Comparison of ENCODE assay signal across 10 mouse cellular contexts in genomic region chr2:25168665-25168978, GRCm38 (mm10). TPM values are rescaled to one million over a fixed set of nuclear protein-coding genes. Genes with fewer than 3 reads are reported as not detected.
A peak's percentile ranks its signal among the peaks of the same experiment; 100 is the strongest.
DNase-seq lines count a peak whose midpoint lies in the region; ATAC-seq lines count a peak whose summit lies in the region.
"Had no signal": no experiment of that assay in that cellular context is flagged by ENCODE, and none has a peak within 500 bp of the region (broad histone marks: within the 10 kb centered on the region; RNA-seq: fewer than 3 reads in every experiment).

No protein-coding gene starts in this region.

- peak overlapping the region; percentile 40 to 51 for H3K4me3 ChIP-seq in heart, embryonic 14.5 days (ENCODE audit: control insufficient read depth in 1 of 2, insufficient read depth in 1 of 2, low read depth in 1 of 2, low read length in 2 of 2)
- H3K4me3 ChIP-seq in brown adipose tissue, adult 24 weeks (ENCODE audit: insufficient read depth, low read depth, low read length): peak overlapping the region; percentile 28
- peak overlapping the region; percentile 50 for H3K4me3 ChIP-seq in hindbrain, embryonic 15.5 days
- H3K4me3 ChIP-seq in midbrain, embryonic 11.5 days (ENCODE audit: low read depth, low read length): peak overlapping the region; percentile 32; the same call in 1 of the 2 replicates

- peak overlapping the region; percentile 73 for H3K4me2 ChIP-seq in heart, embryonic 14.5 days (ENCODE audit: low read length)
- peak overlapping the region; percentile 93 for H3K4me2 ChIP-seq in hindbrain, embryonic 15.5 days
- peak overlapping the region; percentile 64 for H3K4me2 ChIP-seq in midbrain, embryonic 11.5 days

- no peaks in the 10 kb centered on the region for H3K36me3 ChIP-seq in heart, embryonic 14.5 days (ENCODE audit: control insufficient read depth, insufficient read depth, low read length)
- no peaks in the 10 kb centered on the region for H3K36me3 ChIP-seq in hindbrain, embryonic 15.5 days
- H3K36me3 ChIP-seq in midbrain, embryonic 11.5 days (ENCODE audit: control insufficient read depth, insufficient read depth, low read length): no peaks in the 10 kb centered on the region

- intact Hi-C loops in heart, postnatal 25 days (cut with DNase I): no loop called here

- no peak for ATAC-seq in heart, embryonic 14.5 days (ENCODE audit: insufficient number of reproducible peaks, insufficient read depth, low FRiP score, low read depth)
- 0 out of 2 replicates have a peak, but pooled peaks have one; percentile 5 for ATAC-seq in hindbrain, embryonic 15.5 days (ENCODE audit: low FRiP score, low read depth)
- ATAC-seq in midbrain, embryonic 11.5 days (ENCODE audit: low FRiP score): peak; percentile 52; the same call in 1 of the 2 replicates
- no peak for ATAC-seq in megakaryocyte progenitor cell, adult 5-6 weeks (replicated peaks; ENCODE audit: poor library complexity)

- H3K4me1 ChIP-seq in heart, embryonic 14.5 days (ENCODE audit: control insufficient read depth in 2 of 2, insufficient read depth in 2 of 2, low read length in 2 of 2): peaks cover 13 to 20% of the 10 kb centered on the region in 2 experiments
- H3K4me1 ChIP-seq in brown adipose tissue, adult 24 weeks (ENCODE audit: control insufficient read depth, insufficient read depth, insufficient read length, low read length): peaks cover 45% of the 10 kb centered on the region
- H3K4me1 ChIP-seq in hindbrain, embryonic 15.5 days (replicated peaks): peaks cover 33% of the 10 kb centered on the region
- H3K4me1 ChIP-seq in midbrain, embryonic 11.5 days (ENCODE audit: control insufficient read depth, insufficient read depth, low read length): peaks cover 41% of the 10 kb centered on the region

- peak overlapping the region; percentile 70 for H3K9ac ChIP-seq in heart, embryonic 14.5 days (ENCODE audit: low read length)
- no peak overlapping the region for H3K9ac ChIP-seq in hindbrain, embryonic 15.5 days
- H3K9ac ChIP-seq in midbrain, embryonic 11.5 days (ENCODE audit: low read length): peak overlapping the region; percentile 64

- H3K27me3 ChIP-seq in heart, embryonic 14.5 days (ENCODE audit: control insufficient read depth, insufficient read depth, low read length): no peaks in the 10 kb centered on the region
- no peaks in the 10 kb centered on the region for H3K27me3 ChIP-seq in hindbrain, embryonic 15.5 days
- no peaks in the 10 kb centered on the region for H3K27me3 ChIP-seq in midbrain, embryonic 11.5 days (ENCODE audit: control insufficient read depth, insufficient read depth, low read length)

- peak overlapping the region in 1 of 2 experiments; percentile 77; a peak in 2 of 4 replicates for H3K27ac ChIP-seq in heart, embryonic 14.5 days (replicated peaks in 1 of 2; ENCODE audit: control insufficient read depth in 1 of 2, insufficient read depth in 1 of 2, low read depth in 2 of 2, low read length in 2 of 2)
- H3K27ac ChIP-seq in brown adipose tissue, adult 24 weeks (replicated peaks; ENCODE audit: low read depth, low read length): peak overlapping the region; percentile 56; the same call in 1 of the 2 replicates
- peak overlapping the region; percentile 61 for H3K27ac ChIP-seq in hindbrain, embryonic 15.5 days (replicated peaks)
- H3K27ac ChIP-seq in midbrain, embryonic 11.5 days (ENCODE audit: low read depth, low read length): peak overlapping the region; percentile 91

- H3K9me3 ChIP-seq in heart, embryonic 14.5 days (ENCODE audit: control insufficient read depth, low read length): no peaks in the 10 kb centered on the region
- H3K9me3 ChIP-seq in hindbrain, embryonic 15.5 days: no peaks in the 10 kb centered on the region
- no peaks in the 10 kb centered on the region for H3K9me3 ChIP-seq in midbrain, embryonic 11.5 days (ENCODE audit: control insufficient read depth, low read length)

- 21% methylated on average over 2 of the region's 2 CpGs for WGBS in heart, embryonic 14.5 days
- WGBS in hindbrain, embryonic 15.5 days: 7% methylated on average over 2 of the region's 2 CpGs
- 6% methylated on average over 2 of the region's 2 CpGs for WGBS in midbrain, embryonic 11.5 days

- no peak for DNase-seq in heart, postnatal 25 days (ENCODE audit: low spot score)
- DNase-seq in midbrain, embryonic 11.5 days (ENCODE audit: low spot score, missing footprints): peak; percentile 96
- DNase-seq in left cerebral cortex, adult 9 months (ENCODE audit: low spot score in 2 of 2): no peak
- no peak for DNase-seq in yolk sac, embryonic 10.5 days (ENCODE audit: low spot score)

RNA-seq across cellular contexts. Expression of gene Nrarp, which starts 11.9 kb away (rescaled TPM):
- polyA plus RNA-seq in heart, embryonic 14.5 days (2014; fragmentation: Nextera tagmentation; extraction: Ambion mirVana): 11.9 and 13.9 TPM in 2 replicates
- 10 to 100 TPM in 1 of 2 experiments, 1 to 10 TPM in 1; 7.2 to 11.5 TPM for total RNA-seq in heart, postnatal 25 days (2021)
- polyA plus RNA-seq in brown adipose tissue, adult 24 weeks (2012; ENCODE audit: insufficient read depth, insufficient read length, missing spikeins): 6.4 and 7.1 TPM in 2 replicates
- polyA plus RNA-seq in hindbrain, embryonic 15.5 days (2015; fragmentation: Nextera tagmentation; extraction: Ambion mirVana): 18.9 and 20.2 TPM in 2 replicates
- 60.3 and 63.9 TPM in 2 replicates for polyA plus RNA-seq in midbrain, embryonic 11.5 days (2014; fragmentation: Nextera tagmentation; extraction: Ambion mirVana)
- 0.42 and 0.51 TPM in 2 replicates for total RNA-seq in megakaryocyte progenitor cell, adult 5-6 weeks (2015)
- total RNA-seq in megakaryocyte progenitor cell, adult 5-6 weeks (2017): 0.78 and 1.3 TPM in 2 replicates

RNA-seq across cellular contexts. Expression of gene Tor4a, which starts 28.1 kb away (rescaled TPM):
- polyA plus RNA-seq in heart, embryonic 14.5 days (2014; fragmentation: Nextera tagmentation; extraction: Ambion mirVana): 6.5 and 8.0 TPM in 2 replicates
- total RNA-seq in heart, postnatal 25 days (2021): 1 to 10 TPM; 4.1 to 4.2 TPM
- 1.8 and 6.0 TPM in 2 replicates for polyA plus RNA-seq in brown adipose tissue, adult 24 weeks (2012; ENCODE audit: insufficient read depth, insufficient read length, missing spikeins)
- polyA plus RNA-seq in hindbrain, embryonic 15.5 days (2015; fragmentation: Nextera tagmentation; extraction: Ambion mirVana): 1.9 and 2.3 TPM in 2 replicates
- polyA plus RNA-seq in midbrain, embryonic 11.5 days (2014; fragmentation: Nextera tagmentation; extraction: Ambion mirVana): 1.4 and 1.5 TPM in 2 replicates
- total RNA-seq in megakaryocyte progenitor cell, adult 5-6 weeks (2015): 11.4 and 12.5 TPM in 2 replicates
- 16.1 and 17.6 TPM in 2 replicates for total RNA-seq in megakaryocyte progenitor cell, adult 5-6 weeks (2017)

RNA-seq across cellular contexts. Expression of gene Nelfb, which starts 42.7 kb away (rescaled TPM):
- polyA plus RNA-seq in heart, embryonic 14.5 days (2014; fragmentation: Nextera tagmentation; extraction: Ambion mirVana): 58.4 and 65.9 TPM in 2 replicates
- total RNA-seq in heart, postnatal 25 days (2021): 10 to 100 TPM; 36.1 to 40.6 TPM
- polyA plus RNA-seq in brown adipose tissue, adult 24 weeks (2012; ENCODE audit: insufficient read depth, insufficient read length, missing spikeins): 15.4 and 19.0 TPM in 2 replicates
- 108 and 112 TPM in 2 replicates for polyA plus RNA-seq in hindbrain, embryonic 15.5 days (2015; fragmentation: Nextera tagmentation; extraction: Ambion mirVana)
- 96.4 and 102 TPM in 2 replicates for polyA plus RNA-seq in midbrain, embryonic 11.5 days (2014; fragmentation: Nextera tagmentation; extraction: Ambion mirVana)
- total RNA-seq in megakaryocyte progenitor cell, adult 5-6 weeks (2015): 23.7 and 28.9 TPM in 2 replicates
- 35.8 and 38.7 TPM in 2 replicates for total RNA-seq in megakaryocyte progenitor cell, adult 5-6 weeks (2017)

RNA-seq across cellular contexts. Expression of gene Stpg3, which starts 45.8 kb away (rescaled TPM):
- polyA plus RNA-seq in heart, embryonic 14.5 days (2014; fragmentation: Nextera tagmentation; extraction: Ambion mirVana): not detected in 2 replicates
- not detected for total RNA-seq in heart, postnatal 25 days (2021)
- not detected in 2 replicates for polyA plus RNA-seq in brown adipose tissue, adult 24 weeks (2012; ENCODE audit: insufficient read depth, insufficient read length, missing spikeins)
- polyA plus RNA-seq in hindbrain, embryonic 15.5 days (2015; fragmentation: Nextera tagmentation; extraction: Ambion mirVana): not detected in 2 replicates
- polyA plus RNA-seq in midbrain, embryonic 11.5 days (2014; fragmentation: Nextera tagmentation; extraction: Ambion mirVana): not detected in 2 replicates
- 0.30 TPM in 1 of 2 replicates, not detected in the other for total RNA-seq in megakaryocyte progenitor cell, adult 5-6 weeks (2015)
- 0.54 TPM in 1 of 2 replicates, not detected in the other for total RNA-seq in megakaryocyte progenitor cell, adult 5-6 weeks (2017)
- total RNA-seq: layer of hippocampus, postnatal 14 days; neutrophil, adult 5-6 weeks had no signal

RNA-seq across cellular contexts. Expression of gene Fam166a, which starts 49.9 kb away (rescaled TPM):
- 0.93 TPM in 1 of 2 replicates, not detected in the other for polyA plus RNA-seq in heart, embryonic 14.5 days (2014; fragmentation: Nextera tagmentation; extraction: Ambion mirVana)
- total RNA-seq in heart, postnatal 25 days (2021): not detected
- not detected in 2 replicates for polyA plus RNA-seq in brown adipose tissue, adult 24 weeks (2012; ENCODE audit: insufficient read depth, insufficient read length, missing spikeins)
- polyA plus RNA-seq in hindbrain, embryonic 15.5 days (2015; fragmentation: Nextera tagmentation; extraction: Ambion mirVana): 0.70 and 0.72 TPM in 2 replicates
- polyA plus RNA-seq in midbrain, embryonic 11.5 days (2014; fragmentation: Nextera tagmentation; extraction: Ambion mirVana): 0.94 TPM in 1 of 2 replicates, not detected in the other
- not detected in 2 replicates for total RNA-seq in megakaryocyte progenitor cell, adult 5-6 weeks (2015)
- not detected in 2 replicates for total RNA-seq in megakaryocyte progenitor cell, adult 5-6 weeks (2017)
- total RNA-seq: layer of hippocampus, postnatal 14 days; neutrophil, adult 5-6 weeks had no signal

Comparison
In these comparisons a context has a peak if more than half of its experiments do, and no peak if none do; other contexts are left out.
1. ATAC-seq: peak in hindbrain, embryonic 15.5 days (single experiment) and midbrain, embryonic 11.5 days (single experiment); none in heart, embryonic 14.5 days (single experiment) and megakaryocyte progenitor cell, adult 5-6 weeks (single experiment).
2. Peak in every context shown above with its lines, with median percentiles within 50 percentile points of each other: H3K4me2 ChIP-seq and H3K4me3 ChIP-seq.